Mouse (Mus musculus): ENCODE results near the gene Dnah12. TPM values are rescaled to one million over a fixed set of nuclear protein-coding genes. Genes with fewer than 3 reads are reported as not detected.

The Dnah12 gene
- polyA plus RNA-seq, 1 experiment from 2014 or later = 0.07 TPM

DNA sequence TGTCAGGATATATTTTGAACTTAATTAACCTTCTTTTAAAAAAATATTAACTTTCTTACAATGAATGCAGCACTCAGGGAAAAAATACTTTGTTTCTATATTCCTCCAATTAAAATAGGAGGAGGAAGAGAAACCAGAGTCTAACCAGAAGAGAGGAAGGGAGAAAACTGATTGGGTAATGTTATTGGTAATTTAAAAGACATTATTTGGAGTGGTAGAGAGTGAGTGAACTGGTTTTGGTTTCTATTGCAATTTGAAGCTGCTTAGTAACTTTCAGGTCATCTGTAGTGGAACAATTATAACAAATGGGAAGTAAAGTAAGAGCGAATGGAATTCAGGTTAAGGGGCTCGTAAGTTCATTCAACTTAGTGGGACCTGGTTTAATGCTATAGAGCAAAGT, 120.8 kb downstream of the Dnah12 start:
- WGBS = 92% methylated on average over 2 of the region's 2 CpGs
- Histone ChIP-seq H3K9me3 (ENCODE audit: control insufficient read depth, low read length) (no peaks in the 10 kb centered on the region), H3K36me3 (ENCODE audit: control insufficient read depth, insufficient read depth, low read length) (no peaks in the 10 kb centered on the region), H3K4me3 (ENCODE audit: low read depth, low read length) (no peak overlapping the region), H3K27ac (ENCODE audit: low read depth, low read length) (no peak overlapping the region), H3K4me2 (no peak overlapping the region), H3K9ac (ENCODE audit: low read depth, low read length) (no peak overlapping the region), H3K27me3 (replicated peaks; ENCODE audit: control insufficient read depth, insufficient read depth, low read length) (no peaks in the 10 kb centered on the region), H3K4me1 (replicated peaks; ENCODE audit: control insufficient read depth, insufficient read depth, low read length) (no peaks in the 10 kb centered on the region)
- ATAC-seq (replicated peaks; ENCODE audit: low FRiP score) = no peak
- DNase-seq (ENCODE audit: low spot score) = no peak

DNA sequence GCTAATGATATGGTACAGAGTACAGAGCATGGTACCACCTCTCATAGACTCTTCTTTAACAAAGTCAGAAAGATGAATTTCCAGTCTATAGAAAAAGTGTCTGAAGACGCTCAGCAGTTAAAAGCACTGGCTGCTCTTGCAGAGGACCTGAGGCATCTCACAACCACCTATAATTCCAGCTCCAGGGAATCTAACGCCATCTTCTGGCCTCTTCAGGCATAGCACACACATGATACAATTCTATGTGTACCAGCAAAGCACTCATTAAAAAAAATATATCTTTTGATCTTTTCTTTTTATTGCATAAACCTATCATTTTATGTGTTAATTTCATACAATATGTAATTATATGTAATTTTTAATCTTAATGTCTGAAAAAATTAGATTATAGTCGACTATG, 121.8 kb downstream of the Dnah12 start:
- no peaks in the 10 kb centered on the region for H3K9me3 ChIP-seq (ENCODE audit: control insufficient read depth, low read length)
- H3K27me3 ChIP-seq (replicated peaks; ENCODE audit: control insufficient read depth, insufficient read depth, low read length) = no peaks in the 10 kb centered on the region
- WGBS = 46% methylated on average over 3 of the region's 3 CpGs
- H3K4me3 ChIP-seq (ENCODE audit: low read depth, low read length) = no peak overlapping the region
- ATAC-seq (replicated peaks; ENCODE audit: low FRiP score) (no peak), DNase-seq (ENCODE audit: low spot score) (no peak)
- H3K36me3 ChIP-seq (ENCODE audit: control insufficient read depth, insufficient read depth, low read length) = no peaks in the 10 kb centered on the region
- H3K27ac ChIP-seq (ENCODE audit: low read depth, low read length) = no peak overlapping the region
- no peak overlapping the region for H3K4me2 ChIP-seq
- no peak overlapping the region for H3K9ac ChIP-seq (ENCODE audit: low read depth, low read length)
- no peaks in the 10 kb centered on the region for H3K4me1 ChIP-seq (replicated peaks; ENCODE audit: control insufficient read depth, insufficient read depth, low read length)

DNA sequence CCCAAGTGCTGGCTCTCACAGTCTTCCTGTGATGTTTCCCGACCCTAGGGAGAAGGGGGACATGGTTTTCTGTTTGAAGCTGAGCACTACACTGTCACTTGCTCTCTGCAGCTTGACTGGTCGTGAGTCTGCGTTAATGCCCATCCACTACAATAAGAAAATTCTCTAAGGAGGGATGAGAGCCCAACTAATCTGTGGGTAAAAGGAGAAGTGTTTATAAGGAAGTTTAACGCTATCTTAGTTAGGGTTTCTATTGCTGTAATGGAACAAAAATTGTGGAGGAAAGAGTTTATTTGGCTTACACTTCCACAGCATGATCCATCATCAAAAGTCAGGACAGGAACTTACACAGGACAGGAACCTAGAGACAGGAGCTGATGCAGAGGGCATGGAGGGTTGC, 123.7 kb downstream of the Dnah12 start:
- Histone ChIP-seq H3K9me3 (ENCODE audit: control insufficient read depth, low read length) (no peaks in the 10 kb centered on the region), H3K4me3 (ENCODE audit: low read depth, low read length) (no peak overlapping the region), H3K4me2 (no peak overlapping the region), H3K27me3 (replicated peaks; ENCODE audit: control insufficient read depth, insufficient read depth, low read length) (no peaks in the 10 kb centered on the region), H3K4me1 (replicated peaks; ENCODE audit: control insufficient read depth, insufficient read depth, low read length) (no peaks in the 10 kb centered on the region), H3K9ac (ENCODE audit: low read depth, low read length) (no peak overlapping the region), H3K27ac (ENCODE audit: low read depth, low read length) (no peak overlapping the region), H3K36me3 (ENCODE audit: control insufficient read depth, insufficient read depth, low read length) (no peaks in the 10 kb centered on the region)
- 56% methylated on average over 4 of the region's 4 CpGs for WGBS
- DNase-seq (ENCODE audit: low spot score) (no peak), ATAC-seq (replicated peaks; ENCODE audit: low FRiP score) (no peak)

DNA sequence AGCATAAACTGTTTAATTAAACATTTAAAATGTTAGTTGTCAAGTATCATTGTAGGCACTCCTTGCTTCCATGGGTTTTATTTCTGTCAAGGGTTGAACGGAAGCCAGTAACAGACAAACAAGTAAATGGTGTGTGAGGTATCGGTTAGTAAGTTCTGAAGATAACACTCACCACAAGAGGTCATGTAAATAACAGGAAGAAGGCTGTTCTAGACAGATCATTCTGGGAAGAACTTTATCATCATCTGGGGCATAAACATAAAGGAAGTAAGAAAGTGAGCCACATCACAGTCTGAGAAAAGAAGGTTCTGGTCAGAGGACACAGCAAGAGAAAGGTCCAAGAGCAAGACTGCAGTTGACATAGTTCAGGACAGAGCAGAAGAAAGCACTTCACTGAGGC, 132.9 kb downstream of the Dnah12 start:
- 26% methylated on average over 2 of the region's 2 CpGs for WGBS
- Histone ChIP-seq H3K4me1 (replicated peaks; ENCODE audit: control insufficient read depth, insufficient read depth, low read length) (no peaks in the 10 kb centered on the region), H3K9ac (ENCODE audit: low read depth, low read length) (no peak overlapping the region), H3K36me3 (ENCODE audit: control insufficient read depth, insufficient read depth, low read length) (no peaks in the 10 kb centered on the region), H3K4me2 (no peak overlapping the region), H3K9me3 (ENCODE audit: control insufficient read depth, low read length) (no peaks in the 10 kb centered on the region), H3K27ac (ENCODE audit: low read depth, low read length) (no peak overlapping the region), H3K27me3 (replicated peaks; ENCODE audit: control insufficient read depth, insufficient read depth, low read length) (no peaks in the 10 kb centered on the region), H3K4me3 (ENCODE audit: low read depth, low read length) (no peak overlapping the region)
- ATAC-seq (replicated peaks; ENCODE audit: low FRiP score) (peak; percentile 70), DNase-seq (ENCODE audit: low spot score) (no peak)

DNA sequence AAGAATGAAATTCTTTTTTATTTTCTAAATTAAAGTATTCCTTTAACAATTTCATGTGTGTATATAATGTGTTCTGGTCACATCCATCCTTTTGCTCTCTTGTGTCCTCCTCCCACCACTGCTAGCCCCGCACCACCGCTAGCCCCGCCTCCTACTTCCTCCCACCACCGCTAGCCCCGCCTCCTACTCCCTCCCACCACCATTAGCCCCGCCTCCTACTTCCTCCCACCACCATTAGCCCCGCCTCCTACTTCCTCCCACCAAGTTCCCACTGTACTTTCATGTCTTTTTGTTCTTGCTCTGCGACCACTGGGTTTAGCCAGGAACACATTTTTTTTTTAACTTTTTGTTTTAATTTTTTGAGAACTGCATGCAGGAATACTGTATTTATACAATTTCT, 160.0 kb downstream of the Dnah12 start:
- ATAC-seq (replicated peaks; ENCODE audit: low FRiP score) (no peak), DNase-seq (ENCODE audit: low spot score) (no peak)
- H3K9me3 ChIP-seq (ENCODE audit: control insufficient read depth, low read length) = no peaks in the 10 kb centered on the region
- WGBS = 62% methylated on average over 8 of the region's 8 CpGs
- no peak overlapping the region for H3K9ac ChIP-seq (ENCODE audit: low read depth, low read length)
- H3K4me1 ChIP-seq (replicated peaks; ENCODE audit: control insufficient read depth, insufficient read depth, low read length) = no peaks in the 10 kb centered on the region
- H3K27me3 ChIP-seq (replicated peaks; ENCODE audit: control insufficient read depth, insufficient read depth, low read length) = no peaks in the 10 kb centered on the region
- H3K36me3 ChIP-seq (ENCODE audit: control insufficient read depth, insufficient read depth, low read length) = no peaks in the 10 kb centered on the region
- no peak overlapping the region for H3K4me2 ChIP-seq
- no peak overlapping the region for H3K27ac ChIP-seq (ENCODE audit: low read depth, low read length)
- no peak overlapping the region for H3K4me3 ChIP-seq (ENCODE audit: low read depth, low read length)

DNA sequence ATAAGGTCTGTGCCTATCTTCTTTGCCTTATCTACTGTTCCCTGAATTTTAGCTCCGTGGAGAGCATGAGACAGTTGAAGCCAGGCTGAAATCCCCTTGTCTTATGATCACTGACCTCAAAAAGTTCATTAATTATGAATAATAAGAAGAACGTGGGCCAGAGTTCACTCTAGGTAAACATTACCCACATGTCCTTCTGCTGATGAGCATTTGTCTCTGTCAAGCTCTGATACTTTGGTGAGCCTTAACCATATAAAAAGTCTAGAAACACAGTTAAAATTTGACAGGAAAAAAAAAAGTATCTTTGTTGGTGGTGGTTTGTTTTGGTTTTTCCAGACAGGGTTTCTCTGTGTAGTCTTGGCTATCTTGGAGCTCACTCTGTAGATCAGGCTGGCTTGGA, 161.0 kb downstream of the Dnah12 start:
- Histone ChIP-seq H3K27me3 (replicated peaks; ENCODE audit: control insufficient read depth, insufficient read depth, low read length) (no peaks in the 10 kb centered on the region), H3K4me3 (ENCODE audit: low read depth, low read length) (no peak overlapping the region), H3K27ac (ENCODE audit: low read depth, low read length) (no peak overlapping the region), H3K4me2 (no peak overlapping the region), H3K9ac (ENCODE audit: low read depth, low read length) (no peak overlapping the region), H3K4me1 (replicated peaks; ENCODE audit: control insufficient read depth, insufficient read depth, low read length) (no peaks in the 10 kb centered on the region), H3K9me3 (ENCODE audit: control insufficient read depth, low read length) (no peaks in the 10 kb centered on the region), H3K36me3 (ENCODE audit: control insufficient read depth, insufficient read depth, low read length) (no peaks in the 10 kb centered on the region)
- ATAC-seq (replicated peaks; ENCODE audit: low FRiP score) (no peak), DNase-seq (ENCODE audit: low spot score) (no peak)
- 55% methylated on average over 2 of the region's 2 CpGs for WGBS

DNA sequence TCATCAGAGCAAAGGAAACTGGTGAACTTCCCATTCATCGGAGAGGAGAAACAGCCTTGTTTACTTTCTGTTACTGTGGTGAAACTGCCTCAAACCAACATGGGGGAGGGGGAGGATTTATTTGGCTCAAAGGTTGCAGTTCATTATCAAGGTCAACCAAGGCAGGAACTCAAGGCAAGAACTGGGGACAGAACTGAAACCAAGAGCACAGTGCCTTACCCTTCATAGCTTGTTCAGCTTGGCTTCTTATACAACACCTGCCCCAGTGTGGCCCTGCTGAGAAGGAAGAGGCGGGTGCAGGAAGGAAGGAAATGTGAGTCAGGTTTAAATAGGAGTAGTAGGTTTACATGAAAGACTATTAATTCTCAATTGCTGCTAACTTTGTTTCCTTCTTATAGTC, 165.3 kb downstream of the Dnah12 start:
- no peak overlapping the region for H3K27ac ChIP-seq (ENCODE audit: low read depth, low read length)
- DNase-seq (ENCODE audit: low spot score) (no peak), ATAC-seq (replicated peaks; ENCODE audit: low FRiP score) (no peak)
- no peaks in the 10 kb centered on the region for H3K9me3 ChIP-seq (ENCODE audit: control insufficient read depth, low read length)
- H3K27me3 ChIP-seq (replicated peaks; ENCODE audit: control insufficient read depth, insufficient read depth, low read length) = no peaks in the 10 kb centered on the region
- no peak overlapping the region for H3K9ac ChIP-seq (ENCODE audit: low read depth, low read length)
- no peak overlapping the region for H3K4me3 ChIP-seq (ENCODE audit: low read depth, low read length)
- 0 out of 2 replicates have a peak overlapping the region, but pooled peaks have one; percentile 19 for H3K4me2 ChIP-seq
- H3K4me1 ChIP-seq (replicated peaks; ENCODE audit: control insufficient read depth, insufficient read depth, low read length) = no peaks in the 10 kb centered on the region
- WGBS = 46% methylated on average over 2 of the region's 2 CpGs
- no peaks in the 10 kb centered on the region for H3K36me3 ChIP-seq (ENCODE audit: control insufficient read depth, insufficient read depth, low read length)

DNA sequence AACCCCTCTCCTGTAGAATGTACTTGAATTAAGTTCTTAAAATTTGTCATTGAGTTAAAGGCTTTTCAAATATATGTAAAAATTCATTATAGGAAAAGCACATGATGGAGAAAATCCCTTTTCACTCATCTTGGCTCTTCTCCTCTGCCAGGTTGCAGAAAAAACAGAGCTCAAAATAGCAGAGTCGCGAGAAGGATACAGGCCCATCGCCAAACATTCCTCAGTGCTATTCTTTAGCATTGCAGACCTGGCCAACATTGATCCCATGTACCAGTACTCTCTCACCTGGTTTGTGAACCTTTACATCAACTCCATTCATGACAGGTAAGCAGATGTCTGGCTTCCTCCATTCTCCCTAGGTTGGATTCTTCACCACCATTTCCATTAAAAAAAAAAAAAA, 165.9 kb downstream of the Dnah12 start:
- Histone ChIP-seq H3K27me3 (replicated peaks; ENCODE audit: control insufficient read depth, insufficient read depth, low read length) (no peaks in the 10 kb centered on the region), H3K9me3 (ENCODE audit: control insufficient read depth, low read length) (no peaks in the 10 kb centered on the region), H3K36me3 (ENCODE audit: control insufficient read depth, insufficient read depth, low read length) (no peaks in the 10 kb centered on the region), H3K9ac (ENCODE audit: low read depth, low read length) (no peak overlapping the region), H3K4me3 (ENCODE audit: low read depth, low read length) (no peak overlapping the region), H3K27ac (ENCODE audit: low read depth, low read length) (no peak overlapping the region), H3K4me2 (no peak overlapping the region), H3K4me1 (replicated peaks; ENCODE audit: control insufficient read depth, insufficient read depth, low read length) (no peaks in the 10 kb centered on the region)
- whole genome bisulfite sequencing = 83% methylated on average over 3 of the region's 3 CpGs
- no peak for DNase-seq (ENCODE audit: low spot score)
- no peak for ATAC-seq (replicated peaks; ENCODE audit: low FRiP score)

DNA sequence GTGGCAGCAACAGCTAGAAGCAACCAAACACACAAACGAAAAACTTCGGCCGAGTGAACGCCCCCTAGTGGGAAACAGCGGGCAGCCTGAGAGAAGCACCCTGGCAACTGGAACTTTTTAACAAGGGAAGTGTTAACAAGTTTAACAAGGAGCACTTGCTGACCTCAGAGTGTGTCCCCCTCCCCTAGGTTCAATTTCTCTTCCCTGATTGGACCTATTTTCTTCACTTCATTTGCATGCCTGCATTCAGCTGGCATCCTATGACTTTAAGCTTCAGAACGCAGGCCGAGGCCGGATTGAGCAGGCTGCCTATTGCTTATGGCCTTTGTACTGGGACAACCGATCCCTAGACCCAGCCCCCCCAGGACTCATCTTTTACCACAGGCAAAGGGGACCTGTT, 174.3 kb downstream of the Dnah12 start:
- Histone ChIP-seq H3K4me2 (no peak overlapping the region), H3K4me3 (ENCODE audit: low read depth, low read length) (no peak overlapping the region), H3K27ac (ENCODE audit: low read depth, low read length) (no peak overlapping the region), H3K9ac (ENCODE audit: low read depth, low read length) (no peak overlapping the region), H3K27me3 (replicated peaks; ENCODE audit: control insufficient read depth, insufficient read depth, low read length) (no peaks in the 10 kb centered on the region), H3K36me3 (ENCODE audit: control insufficient read depth, insufficient read depth, low read length) (no peaks in the 10 kb centered on the region), H3K4me1 (replicated peaks; ENCODE audit: control insufficient read depth, insufficient read depth, low read length) (no peaks in the 10 kb centered on the region), H3K9me3 (ENCODE audit: control insufficient read depth, low read length) (no peaks in the 10 kb centered on the region)
- DNase-seq (ENCODE audit: low spot score) = no peak
- 62% methylated on average over 9 of the region's 9 CpGs for WGBS
- ATAC-seq (replicated peaks; ENCODE audit: low FRiP score) = no peak

Data from liver, embryonic 11.5 days (tissue).